Mouse (Mus musculus): ENCODE data around the gene 1700003F12Rik.
A peak's percentile ranks its signal among the peaks of the same experiment; 100 is the strongest.

1700003F12Rik gene

GRCm38 (mm10) chr2:154546711-154547110 lies at the start of gene 1700003F12Rik:
Gene 1700003F12Rik, plus strand, starts transcription at chr2:154547085.
- DNase-seq (ENCODE audit: low spot score in 2 of 2): no peak

GRCm38 (mm10) chr2:154498571-154498970 lies 48.3 kb upstream of the 1700003F12Rik start:
- DNase-seq (ENCODE audit: low spot score in 2 of 2): no peak

- no peak for DNase-seq (ENCODE audit: low spot score in 2 of 2)
Measured at GRCm38 (mm10) chr2:154499717-154500247, 47.1 kb upstream of the 1700003F12Rik start.

- no peak for DNase-seq (ENCODE audit: low spot score in 2 of 2)
Measured at GRCm38 (mm10) chr2:154500758-154501157, 46.1 kb upstream of the 1700003F12Rik start.

- no peak for DNase-seq (ENCODE audit: low spot score in 2 of 2)
Measured at GRCm38 (mm10) chr2:154507076-154507475, 39.8 kb upstream of the 1700003F12Rik start.

GRCm38 (mm10) chr2:154507566-154508283 lies 39.2 kb upstream of the 1700003F12Rik start:
- no peak for DNase-seq (ENCODE audit: low spot score in 2 of 2)

- DNase-seq (ENCODE audit: low spot score in 2 of 2): no peak
Measured at GRCm38 (mm10) chr2:154508450-154508849, 38.4 kb upstream of the 1700003F12Rik start.

GRCm38 (mm10) chr2:154510141-154510540 lies 36.7 kb upstream of the 1700003F12Rik start:
- no peak for DNase-seq (ENCODE audit: low spot score in 2 of 2)

GRCm38 (mm10) chr2:154516944-154517343 lies 29.9 kb upstream of the 1700003F12Rik start:
- DNase-seq (ENCODE audit: low spot score in 2 of 2): no peak

- no peak for DNase-seq (ENCODE audit: low spot score in 2 of 2)
Measured at GRCm38 (mm10) chr2:154517424-154517823, 29.5 kb upstream of the 1700003F12Rik start.

GRCm38 (mm10) chr2:154521449-154521848 lies 25.4 kb upstream of the 1700003F12Rik start:
- DNase-seq (ENCODE audit: low spot score in 2 of 2): no peak

- no peak for DNase-seq (ENCODE audit: low spot score in 2 of 2)
Measured at GRCm38 (mm10) chr2:154522334-154522733, 24.6 kb upstream of the 1700003F12Rik start.

GRCm38 (mm10) chr2:154525285-154525684 lies 21.6 kb upstream of the 1700003F12Rik start:
- no peak for DNase-seq (ENCODE audit: low spot score in 2 of 2)

GRCm38 (mm10) chr2:154526531-154526930 lies 20.4 kb upstream of the 1700003F12Rik start:
- DNase-seq (ENCODE audit: low spot score in 2 of 2): no peak

GRCm38 (mm10) chr2:154532888-154533287 lies 14.0 kb upstream of the 1700003F12Rik start:
- DNase-seq (ENCODE audit: low spot score in 2 of 2): no peak

- no peak for DNase-seq (ENCODE audit: low spot score in 2 of 2)
Measured at GRCm38 (mm10) chr2:154534704-154535270, 12.1 kb upstream of the 1700003F12Rik start.

- no peak for DNase-seq (ENCODE audit: low spot score in 2 of 2)
Measured at GRCm38 (mm10) chr2:154538310-154538709, 8.6 kb upstream of the 1700003F12Rik start.

GRCm38 (mm10) chr2:154538710-154539109 lies 8.2 kb upstream of the 1700003F12Rik start:
- DNase-seq (ENCODE audit: low spot score in 2 of 2): no peak

- DNase-seq (ENCODE audit: low spot score in 2 of 2): peak in 1 of 2 experiments; percentile 63
Measured at GRCm38 (mm10) chr2:154539720-154540119, 7.2 kb upstream of the 1700003F12Rik start.

- DNase-seq (ENCODE audit: low spot score in 2 of 2): no peak
Measured at GRCm38 (mm10) chr2:154541630-154542029, 5.3 kb upstream of the 1700003F12Rik start.

- DNase-seq (ENCODE audit: low spot score in 2 of 2): peak; percentile 68 to 84
Measured at GRCm38 (mm10) chr2:154543567-154544347, 3.1 kb upstream of the 1700003F12Rik start.

GRCm38 (mm10) chr2:154548688-154549087 lies 1.8 kb downstream of the 1700003F12Rik start:
- no peak for DNase-seq (ENCODE audit: low spot score in 2 of 2)
